Mouse (Mus musculus): ENCODE results near the gene Sept9.
A peak's percentile ranks its signal among the peaks of the same experiment; 100 is the strongest.

Gene Sept9

DNA sequence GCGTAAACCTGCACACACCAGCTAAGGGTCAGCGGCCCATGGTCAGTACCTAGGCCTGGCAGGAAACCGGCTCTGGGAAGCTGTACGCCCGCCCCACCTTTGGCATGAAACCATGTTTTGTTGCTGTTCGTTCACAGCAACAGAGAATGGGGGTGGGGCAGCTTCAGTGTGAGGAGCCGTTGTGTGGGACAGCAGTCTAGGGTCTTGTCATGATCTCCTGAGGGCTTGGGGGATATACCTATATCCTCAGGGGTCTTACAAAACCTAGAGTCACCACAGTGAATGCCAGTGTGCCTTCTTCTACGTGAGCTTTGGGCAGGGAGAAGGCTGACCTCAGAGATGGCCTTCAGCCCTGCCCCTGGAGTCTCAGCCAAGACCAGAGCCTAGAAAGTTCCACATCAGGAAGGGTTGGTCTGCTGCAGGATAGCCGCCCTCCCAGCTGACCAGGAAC is 47.5 kb downstream of the Sept9 start:
- DNase-seq = no peak

- DNase-seq = no peak
These were observed 48.1 kb downstream of the Sept9 start for GRCm38 (mm10) chr11:117247541-117247940.

DNA sequence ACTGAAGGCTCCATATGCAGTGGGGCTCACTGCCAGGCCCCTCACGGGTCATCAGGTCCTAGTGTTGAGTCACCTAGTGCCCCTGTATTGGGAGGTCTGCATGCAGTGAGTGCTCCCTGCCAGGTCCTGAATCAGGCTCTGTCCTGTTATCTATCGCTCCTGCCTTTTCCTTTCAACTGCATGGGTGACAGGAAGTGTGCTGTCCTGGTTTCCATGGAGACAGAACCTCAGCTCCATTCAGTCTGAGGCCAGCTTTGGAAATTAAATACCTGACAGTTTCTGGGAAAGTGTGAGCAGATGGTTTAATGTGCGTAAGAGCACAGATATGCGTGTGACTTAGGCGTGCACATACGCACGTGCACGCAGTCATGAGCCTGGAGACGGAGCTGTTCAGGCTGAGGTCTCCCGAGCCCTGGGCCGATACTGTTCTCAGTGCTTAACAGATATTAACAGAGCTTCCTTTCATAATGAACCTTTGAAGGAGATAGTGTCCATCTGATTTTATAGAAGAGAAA is 49.3 kb downstream of the Sept9 start:
- DNase-seq = no peak

DNA sequence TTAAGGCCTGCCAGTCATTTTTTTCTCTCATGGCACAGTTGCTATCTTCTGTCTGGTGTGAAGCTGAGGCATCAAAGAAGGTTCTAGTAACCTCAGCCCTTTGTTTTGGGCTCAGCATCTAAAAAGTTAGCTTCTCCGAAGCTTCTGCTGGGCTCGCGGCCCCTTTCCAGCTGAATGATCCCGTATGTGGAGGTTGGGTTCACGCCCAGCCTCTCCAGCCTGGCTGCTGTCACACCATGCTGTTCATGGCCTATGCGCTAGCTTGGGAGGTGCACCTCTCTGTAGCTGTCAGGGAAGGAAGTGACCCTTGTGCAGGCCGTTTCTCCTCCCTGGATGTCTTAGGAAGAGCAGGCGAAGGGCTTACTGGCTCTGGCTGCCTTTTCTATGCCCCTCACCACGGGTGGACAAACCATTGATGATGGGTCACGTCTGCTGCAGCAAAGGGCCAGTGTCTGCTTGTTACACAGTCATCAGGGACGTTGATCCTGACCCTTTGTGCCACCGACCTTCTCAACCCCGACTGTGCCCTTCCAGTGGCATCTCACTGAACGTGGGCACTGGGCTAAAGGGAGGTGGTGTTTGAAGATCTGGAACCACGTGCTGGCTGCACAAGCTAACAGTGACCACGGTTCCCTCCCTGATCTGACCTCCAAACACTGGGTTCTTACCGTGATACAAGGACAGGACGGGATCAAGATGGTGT is 50.0 kb downstream of the Sept9 start:
- DNase-seq = no peak

DNA sequence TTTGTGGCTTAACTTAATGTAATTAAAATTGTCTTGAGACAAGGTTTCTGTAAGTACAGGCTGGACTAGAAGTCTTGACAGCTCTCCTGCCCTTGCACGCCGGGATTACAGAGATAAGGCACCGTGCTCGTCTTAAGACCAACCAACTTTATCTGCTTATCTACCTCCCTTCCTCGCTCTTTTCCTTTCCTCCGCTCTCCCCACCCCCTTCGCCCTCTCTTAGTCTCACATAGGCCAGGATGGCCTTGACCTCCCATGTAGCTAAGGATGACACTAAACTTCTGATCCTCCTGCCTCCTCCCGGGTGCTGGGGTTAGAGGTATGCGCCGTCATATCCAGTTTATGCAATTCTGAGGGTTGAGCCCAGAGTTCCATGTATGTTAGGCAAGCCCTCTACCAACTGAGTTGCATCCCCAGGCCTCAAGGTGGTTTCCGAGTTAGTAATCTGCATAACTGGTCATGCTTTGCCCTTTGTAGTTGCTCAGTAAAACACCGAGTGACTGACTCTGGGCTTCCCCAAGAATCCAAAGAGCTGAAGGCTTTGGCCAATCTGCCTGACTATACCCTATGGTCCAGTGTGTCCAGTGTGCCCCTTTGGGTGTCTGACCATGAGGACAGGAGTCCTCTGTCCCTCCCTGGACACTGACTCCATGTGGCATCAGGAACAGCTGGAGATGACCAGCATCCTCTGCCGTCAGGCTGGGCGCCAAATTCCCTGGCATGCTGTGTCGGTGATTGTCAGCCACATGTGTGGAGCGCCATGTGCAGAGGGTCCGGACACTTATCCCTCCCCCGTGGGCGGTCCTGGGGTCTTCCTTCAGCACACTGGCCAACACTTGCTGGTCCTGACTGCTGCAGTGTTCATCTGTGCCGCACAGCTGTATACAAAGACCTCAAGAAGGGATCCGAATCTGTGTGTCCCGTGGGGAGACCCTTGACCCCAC is 50.8 kb downstream of the Sept9 start:
- DNase-seq = no peak

DNA sequence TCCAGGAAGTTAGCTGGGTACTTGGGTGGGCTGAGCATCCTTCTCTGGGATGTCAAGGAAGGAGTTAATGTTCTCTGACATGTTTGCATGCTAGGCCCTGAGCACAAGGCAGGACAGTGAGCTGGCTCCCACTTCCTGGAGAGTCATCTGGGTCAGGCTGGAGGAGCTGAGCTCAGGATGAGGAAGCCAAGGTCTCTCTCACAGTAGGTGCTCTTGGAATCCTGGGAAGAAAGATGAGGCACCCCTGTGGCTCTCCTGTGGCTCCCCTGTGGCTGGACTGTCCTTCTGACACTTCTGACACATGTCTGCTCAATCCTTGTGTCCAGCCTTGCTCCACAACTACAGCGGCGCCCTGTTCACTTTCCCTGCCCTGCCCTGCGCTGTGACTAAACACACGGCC is 52.3 kb downstream of the Sept9 start:
- DNase-seq = no peak

- DNase-seq = no peak
These were observed 53.4 kb downstream of the Sept9 start for GRCm38 (mm10) chr11:117252846-117253245.

GRCm38 (mm10) chr11:117254161-117255107 is 55.0 kb downstream of the Sept9 start:
- peak; percentile 37 for DNase-seq

GRCm38 (mm10) chr11:117255108-117255489 is 55.6 kb downstream of the Sept9 start:
- DNase-seq = no peak

- no peak for DNase-seq
These were observed 56.6 kb downstream of the Sept9 start for GRCm38 (mm10) chr11:117256088-117256487.

GRCm38 (mm10) chr11:117256840-117257239 is 57.4 kb downstream of the Sept9 start:
- DNase-seq = no peak

- no peak for DNase-seq
These were observed 57.8 kb downstream of the Sept9 start for GRCm38 (mm10) chr11:117257266-117257665.

GRCm38 (mm10) chr11:117257842-117258241 is 58.4 kb downstream of the Sept9 start:
- DNase-seq = no peak

DNA sequence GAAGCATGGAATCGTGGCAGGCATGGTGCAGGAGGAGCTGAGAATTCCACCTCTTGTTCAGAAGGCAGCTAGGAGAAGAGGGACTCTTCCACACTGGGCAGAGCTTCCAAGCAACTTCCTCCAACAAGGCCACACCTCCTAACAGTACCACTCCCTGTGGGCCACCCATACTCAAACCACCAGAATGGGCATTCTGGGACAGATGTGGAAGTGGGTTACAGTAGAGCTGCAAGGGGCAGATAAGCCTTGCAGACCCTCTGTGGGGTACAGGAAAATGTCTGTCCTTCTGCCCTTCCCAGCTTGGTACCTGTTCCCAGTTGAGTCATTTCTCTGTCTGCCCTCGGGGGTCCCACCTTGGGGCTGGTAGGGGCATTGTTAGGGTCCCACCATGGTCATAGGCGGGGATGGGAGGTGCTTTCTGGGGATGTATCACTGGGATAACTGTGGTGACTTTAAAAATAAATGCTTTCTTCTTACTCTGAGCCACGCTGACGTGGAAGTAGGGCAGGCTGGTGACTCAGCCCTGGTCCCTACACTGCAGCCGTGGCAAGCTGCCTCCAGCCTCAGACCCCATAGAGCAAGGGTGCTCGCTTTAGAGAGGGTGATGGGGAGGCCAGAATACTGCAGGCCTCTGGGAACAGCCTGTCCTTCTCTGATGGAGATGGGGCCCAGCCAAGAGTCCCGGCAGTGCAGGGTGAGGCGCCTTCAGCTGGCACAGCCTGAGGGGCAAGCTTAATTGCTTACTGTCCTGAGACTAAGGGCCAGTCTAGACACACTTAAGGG is 59.9 kb downstream of the Sept9 start:
- DNase-seq = no peak

- no peak for DNase-seq
These were observed 61.2 kb downstream of the Sept9 start for GRCm38 (mm10) chr11:117260631-117261030.

DNA sequence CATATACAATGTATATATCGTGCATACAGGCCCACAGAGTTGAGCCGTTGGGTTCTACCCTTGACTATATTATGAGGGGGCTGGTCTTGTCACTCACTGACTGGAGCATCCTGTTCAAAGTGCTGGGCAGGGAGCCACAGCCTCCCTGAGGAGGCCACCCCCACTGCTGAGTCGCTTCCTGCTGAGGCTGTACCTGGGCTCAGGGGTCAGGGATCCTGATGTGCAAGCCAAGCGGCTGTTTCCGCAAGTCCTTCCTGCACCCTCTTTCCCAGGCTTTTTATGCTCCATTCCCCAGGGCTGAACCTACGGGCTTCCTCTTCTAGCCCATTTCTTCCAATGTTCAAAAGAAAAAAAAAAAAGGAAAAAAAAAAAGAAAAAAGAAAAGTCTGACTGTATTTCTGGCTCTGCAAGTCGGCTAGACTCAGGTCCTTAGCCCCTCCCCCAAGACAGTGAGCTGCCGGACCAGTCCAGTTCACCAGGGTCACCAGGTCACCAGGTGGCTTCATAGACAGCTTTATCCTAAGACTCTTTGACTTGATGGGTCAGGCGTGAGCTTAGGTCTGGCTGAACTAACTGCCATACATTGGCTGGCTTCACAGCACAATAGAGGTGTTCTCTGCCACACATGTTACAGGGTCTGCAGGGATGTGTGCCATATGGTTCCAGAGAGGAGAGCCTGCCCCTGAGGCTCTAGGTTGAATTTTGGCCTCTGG is 63.8 kb downstream of the Sept9 start:
- DNase-seq = no peak

- no peak for DNase-seq
These were observed 64.9 kb downstream of the Sept9 start for GRCm38 (mm10) chr11:117264162-117265021.

GRCm38 (mm10) chr11:117265270-117265980 is 66.0 kb downstream of the Sept9 start:
- peak; percentile 81 for DNase-seq
